ENCODE assay signal across 11 mouse cellular contexts in the genomic region with DNA sequence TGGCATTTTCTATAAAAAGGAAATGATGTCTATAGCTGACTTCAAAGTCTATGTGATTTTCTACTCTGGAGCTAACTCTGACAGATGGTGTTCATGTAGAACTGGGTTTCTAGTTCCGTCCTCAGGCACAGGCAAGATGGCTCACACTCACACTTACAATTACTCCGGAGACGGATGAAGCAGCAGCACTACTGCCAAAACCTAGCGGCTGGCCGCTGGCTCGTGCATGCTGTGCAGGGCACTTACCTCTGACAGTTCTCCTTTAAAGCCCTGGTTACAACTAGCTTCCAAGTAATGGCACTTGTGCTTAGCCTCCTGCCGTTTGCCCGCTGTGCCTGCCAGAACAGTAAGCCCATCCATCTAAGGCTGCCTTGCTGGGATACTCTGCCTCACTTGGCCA. TPM values are rescaled to one million over a fixed set of nuclear protein-coding genes. Genes with fewer than 3 reads are reported as not detected.
DNase-seq lines count a peak whose midpoint lies in the region; ATAC-seq and TF ChIP-seq lines count a peak whose summit lies in the region.
"Had no signal": no experiment of that assay in that cellular context is flagged by ENCODE, and none has a peak within 500 bp of the region (broad histone marks: within the 10 kb centered on the region; RNA-seq: fewer than 3 reads in every experiment).

No protein-coding gene starts in this region.

- H3K9me3 ChIP-seq in hindbrain, embryonic 15.5 days = no peaks in the 10 kb centered on the region
- H3K9me3 ChIP-seq in hindbrain, embryonic 10.5 days = no peaks in the 10 kb centered on the region
- H3K9me3 ChIP-seq in lung, postnatal 0 days (ENCODE audit: low read length) = no peaks in the 10 kb centered on the region
- H3K9me3 ChIP-seq: liver, embryonic 15.5 days had no signal

- H3K27me3 ChIP-seq in hindbrain, embryonic 15.5 days = no peaks in the 10 kb centered on the region
- no peaks in the 10 kb centered on the region for H3K27me3 ChIP-seq in hindbrain, embryonic 10.5 days (ENCODE audit: insufficient read depth, poor library complexity, severe bottlenecking)
- H3K27me3 ChIP-seq in lung, postnatal 0 days (replicated peaks; ENCODE audit: insufficient read depth, low read length) = no peaks in the 10 kb centered on the region
- H3K27me3 ChIP-seq: liver, embryonic 15.5 days had no signal

- H3K4me1 ChIP-seq in hindbrain, embryonic 15.5 days (replicated peaks) = no peaks in the 10 kb centered on the region; the same call in 1 of the 2 replicates
- H3K4me1 ChIP-seq in hindbrain, embryonic 10.5 days (replicated peaks) = no peaks in the 10 kb centered on the region
- H3K4me1 ChIP-seq in cortical plate, adult 2 months (ENCODE audit: control insufficient read depth, insufficient read depth, low read length) = peaks cover 4% of the 10 kb centered on the region
- H3K4me1 ChIP-seq in lung, postnatal 0 days (ENCODE audit: insufficient read depth, low read depth, low read length) = no peaks in the 10 kb centered on the region
- H3K4me1 ChIP-seq: liver, embryonic 15.5 days had no signal

- peaks cover 16% of the 10 kb centered on the region for H3K36me3 ChIP-seq in hindbrain, embryonic 15.5 days
- H3K36me3 ChIP-seq in hindbrain, embryonic 10.5 days = peaks cover 77% of the 10 kb centered on the region
- H3K36me3 ChIP-seq in lung, postnatal 0 days (ENCODE audit: insufficient read depth, low read length) = no peaks in the 10 kb centered on the region
- H3K36me3 ChIP-seq: liver, embryonic 15.5 days had no signal

- DNase-seq in hindbrain, embryonic 10.5 days (ENCODE audit: low spot score) = no peak
- DNase-seq in layer of hippocampus, adult 18-20 months (ENCODE audit: low spot score in 2 of 2) = peak; percentile 66 to 70
- DNase-seq in right cerebral cortex, postnatal 10 days (ENCODE audit: low spot score in 2 of 2) = peak; percentile 73 to 85
- DNase-seq in kidney, postnatal 14 days = no peak
- DNase-seq in lung, postnatal 14 days = no peak
- no peak for DNase-seq in lung, postnatal 0 days (ENCODE audit: low spot score)
- DNase-seq: adrenal gland, postnatal 25 days; kidney, adult 11 months had no signal

- no peak for TF ChIP-seq POLR2A in cortical plate, adult 2 months (IDR thresholded peaks at IDR 0.05; ENCODE audit: extremely low read depth, insufficient read depth, low read length)

- ATAC-seq in hindbrain, embryonic 15.5 days (ENCODE audit: low FRiP score, low read depth) = peak; percentile 73; the same call in 1 of the 2 replicates
- no peak for ATAC-seq in lung, postnatal 0 days

- TF ChIP-seq EP300 in lung, postnatal 0 days (IDR thresholded peaks at IDR 0.05) = no peak

- H3K4me2 ChIP-seq in hindbrain, embryonic 15.5 days = no peak overlapping the region
- no peak overlapping the region for H3K4me2 ChIP-seq in lung, postnatal 0 days (replicated peaks; ENCODE audit: low read depth, low read length)
- H3K4me2 ChIP-seq: liver, embryonic 15.5 days had no signal

- no peak for TF ChIP-seq CTCF in cortical plate, adult 2 months (IDR thresholded peaks at IDR 0.05; ENCODE audit: extremely low read depth, insufficient read depth, low read length)
- TF ChIP-seq CTCF in lung, postnatal 0 days (IDR thresholded peaks at IDR 0.05) = no peak

- 49% methylated on average over 8 of the region's 8 CpGs for WGBS in hindbrain, embryonic 15.5 days
- 74% methylated on average over 8 of the region's 8 CpGs for WGBS in hindbrain, embryonic 10.5 days
- WGBS in lung, postnatal 0 days = 74% methylated on average over 8 of the region's 8 CpGs

- H3K4me3 ChIP-seq in hindbrain, embryonic 15.5 days = no peak overlapping the region
- no peak overlapping the region for H3K4me3 ChIP-seq in hindbrain, embryonic 10.5 days
- no peak overlapping the region for H3K4me3 ChIP-seq in cortical plate, adult 2 months (ENCODE audit: insufficient read depth, low read length)
- H3K4me3 ChIP-seq in lung, postnatal 0 days (ENCODE audit: low read depth, low read length) = no peak overlapping the region
- H3K4me3 ChIP-seq: liver, embryonic 15.5 days had no signal

- H3K9ac ChIP-seq in hindbrain, embryonic 15.5 days = no peak overlapping the region
- H3K9ac ChIP-seq in lung, postnatal 0 days (replicated peaks; ENCODE audit: low read depth) = no peak overlapping the region
- H3K9ac ChIP-seq: liver, embryonic 15.5 days had no signal

- H3K27ac ChIP-seq in hindbrain, embryonic 15.5 days (replicated peaks) = peak overlapping the region; percentile 31; the same call in 1 of the 2 replicates
- H3K27ac ChIP-seq in hindbrain, embryonic 10.5 days = no peak overlapping the region
- peak overlapping the region; percentile 60; the same call in 1 of the 2 replicates for H3K27ac ChIP-seq in cortical plate, adult 2 months (ENCODE audit: insufficient read depth, low read length)
- H3K27ac ChIP-seq in lung, postnatal 0 days (ENCODE audit: low read length) = no peak overlapping the region
- H3K27ac ChIP-seq: liver, embryonic 15.5 days had no signal

RNA-seq across cellular contexts. Expression of a gene that starts 47.7 kb away (rescaled TPM):
- 52.9 and 68.5 TPM in 2 replicates for polyA plus RNA-seq in hindbrain, embryonic 15.5 days (2015; fragmentation: Nextera tagmentation; extraction: Ambion mirVana)
- 39.6 and 45.3 TPM in 2 replicates for polyA plus RNA-seq in hindbrain, embryonic 10.5 days (2016; fragmentation: Nextera tagmentation; extraction: Ambion mirVana)
- 21.8 and 25.5 TPM in 2 replicates for polyA plus RNA-seq in cortical plate, adult 2 months (2012; rRNA removed)
- total RNA-seq in layer of hippocampus, adult 18-20 months (2021) = 10 to 100 TPM; 40.9 to 46.9 TPM
- 29.5 and 38.5 TPM in 2 replicates for polyA plus RNA-seq in lung, postnatal 0 days (2015; fragmentation: Nextera tagmentation; extraction: Ambion mirVana)

Comparison
In these comparisons a context has a peak if more than half of its experiments do, and no peak if none do; other contexts are left out.
1. H3K27ac ChIP-seq: peak in hindbrain, embryonic 15.5 days (single experiment) and cortical plate, adult 2 months (single experiment); none in hindbrain, embryonic 10.5 days (single experiment) and lung, postnatal 0 days (single experiment).
2. DNase-seq: peak in layer of hippocampus, adult 18-20 months (2 of 2) and right cerebral cortex, postnatal 10 days (2 of 2); none in hindbrain, embryonic 10.5 days (single experiment), kidney, postnatal 14 days (single experiment), lung, postnatal 14 days (single experiment) and lung, postnatal 0 days (single experiment).